11 mouse cellular contexts compared by ENCODE assay signal in genomic region chr19:36497067-36497466, GRCm38 (mm10). TPM values are rescaled to one million over a fixed set of nuclear protein-coding genes. Genes with fewer than 3 reads are reported as not detected.
DNase-seq lines count a peak whose midpoint lies in the region.
"Had no signal": no experiment of that assay in that cellular context is flagged by ENCODE, and none has a peak within 500 bp of the region (broad histone marks: within the 10 kb centered on the region; RNA-seq: fewer than 3 reads in every experiment).

No protein-coding gene starts in this region.

- DNase-seq in layer of hippocampus, adult 18-20 months (ENCODE audit: low spot score in 2 of 2) = peak; percentile 28
- no peak for DNase-seq in layer of hippocampus, postnatal 36 days
- DNase-seq in MN1 (ENCODE audit: low spot score) = peak; percentile 55
- DNase-seq in adrenal gland, postnatal 25 days = peak; percentile 76
- peak; percentile 53 to 59 for DNase-seq in cerebellum, postnatal 36 days
- no peak for DNase-seq in heart, postnatal 4 days
- no peak for DNase-seq in kidney, postnatal 25 days
- DNase-seq in embryo, embryonic 9.5 days (ENCODE audit: extremely low spot score) = no peak
- DNase-seq: kidney, postnatal 4 days; lung, postnatal 10 days; right cerebral cortex, postnatal 4 days had no signal

RNA-seq across cellular contexts. Expression of gene Hectd2, which starts 57.4 kb away (rescaled TPM):
- 10 to 100 TPM; 33.8 to 38.8 TPM for total RNA-seq in layer of hippocampus, adult 18-20 months (2021)
- total RNA-seq in layer of hippocampus, postnatal 36 days (2021) = 10 to 100 TPM; 40.3 to 49.3 TPM
- total RNA-seq in adrenal gland, postnatal 25 days (2021) = 1.6 and 2.1 TPM in 2 replicates
- 1 to 10 TPM; 7.2 to 9.3 TPM for total RNA-seq in heart, postnatal 4 days (2021)

Comparison
In these comparisons a context has a peak if more than half of its experiments do, and no peak if none do; other contexts are left out.
1. DNase-seq: peak in layer of hippocampus, adult 18-20 months (2 of 2), MN1 (single experiment), adrenal gland, postnatal 25 days (single experiment) and cerebellum, postnatal 36 days (2 of 2); none in layer of hippocampus, postnatal 36 days (0 of 2), heart, postnatal 4 days (single experiment), kidney, postnatal 25 days (0 of 2) and embryo, embryonic 9.5 days (single experiment).